Mouse (Mus musculus) limb, embryonic 14.5 days (tissue): ENCODE data around the gene Rag2. TPM values are rescaled to one million over a fixed set of nuclear protein-coding genes. Genes with fewer than 3 reads are reported as not detected.
A peak's percentile ranks its signal among the peaks of the same experiment; 100 is the strongest.

Source experiments
- ATAC-seq: fragments of 200-750 bp; cut with Nextera tagmentation; 2 replicates; pipeline ENCODE4 v1.8.0; 2017; ENCODE audit warnings: low read depth, moderate number of reproducible peaks, moderate TSS enrichment; ENCODE audit not compliant: low FRiP score
- DNase-seq: peaks from one replicate; pipeline ENCODE4 v3.0.0-alpha.2; 2015; ENCODE audit warnings: low spot score
- H3K27ac ChIP-seq: fragments of 300-500 bp; sonication (generic); replicated peaks from 2 replicates; pipeline ENCODE4 v1.5.1; 2014; ENCODE audit warnings: low read depth, mild to moderate bottlenecking, low read length, moderate library complexity, mixed read lengths
- H3K27me3 ChIP-seq: fragments of 300-500 bp; sonication (generic); 2 replicates; pipeline ENCODE4 v1.6.1; 2014; ENCODE audit warnings: low read length, mixed read lengths; ENCODE audit not compliant: control insufficient read depth, insufficient read depth
- H3K36me3 ChIP-seq: fragments of 300-500 bp; sonication (generic); 2 replicates; pipeline ENCODE4 v1.6.1; 2014; ENCODE audit warnings: mild to moderate bottlenecking, low read length, moderate library complexity, mixed read lengths; ENCODE audit not compliant: control insufficient read depth, insufficient read depth
- H3K4me1 ChIP-seq: fragments of 300-500 bp; sonication (generic); 2 replicates; pipeline ENCODE4 v1.6.1; 2014; ENCODE audit warnings: antibody characterized with exemption, low read length, mixed read lengths; ENCODE audit not compliant: control insufficient read depth, insufficient read depth
- H3K4me2 ChIP-seq: fragments of 300-500 bp; sonication (generic); replicated peaks from 2 replicates; pipeline ENCODE4 v1.6.1; 2014; ENCODE audit warnings: low read depth, mild to moderate bottlenecking, low read length, moderate library complexity; ENCODE audit not compliant: severe bottlenecking
- H3K4me3 ChIP-seq: fragments of 300-500 bp; sonication (generic); replicated peaks from 2 replicates; pipeline ENCODE4 v1.5.1; 2014; ENCODE audit warnings: low read length
- H3K9ac ChIP-seq: fragments of 300-500 bp; sonication (generic); 2 replicates; pipeline ENCODE4 v1.6.1; 2014; ENCODE audit warnings: mild to moderate bottlenecking, low read depth, low read length, moderate library complexity; ENCODE audit not compliant: severe bottlenecking
- H3K9me3 ChIP-seq: fragments of 300-500 bp; sonication (generic); 2 replicates; pipeline ENCODE4 v1.6.1; 2016; ENCODE audit warnings: low read length; ENCODE audit not compliant: control insufficient read depth
- POLR2A ChIP-seq: fragments of 200-500 bp; IDR thresholded peaks from 2 replicates; pipeline ENCODE4 v1.8.0; 2012; ENCODE audit warnings: inconsistent platforms, mild to moderate bottlenecking, moderate library complexity, borderline replicate concordance; ENCODE audit not compliant: insufficient read depth, insufficient read length; ENCODE audit errors: extremely low read depth
- WGBS: fragments of 180-500 bp; shearing (Covaris S2); extraction: QIAGEN DNeasy Blood & Tissue Kit; methylation state at CpG from one replicate; pipeline ENCODE4 v1.1.7; 2014; 5-methylcytosine and 5-hydroxymethylcytosine counted together
- polyA plus RNA-seq, 2 experiments: library from polyadenylated mRNA; depleted of rRNA in 1 of 2; stranded (reverse) in 1 of 2; unstranded in 1 of 2; fragments of >200 nt; fragmentation: Nextera tagmentation in 1 of 2; extraction: Ambion mirVana in 1 of 2; gene quantifications; 2 replicates each; pipeline versions ENCODE4 v1.2.1 to v1.2.3; 2012 to 2014

Rag2 gene
- polyA plus RNA-seq, 2 experiments, result 0.04 to 0.17 TPM

GRCm38 (mm10) chr2:101623042-101623441, 1.5 kb upstream of the Rag2 start:
- no peaks in the 10 kb centered on the region for H3K4me1 ChIP-seq
- no peaks in the 10 kb centered on the region for H3K9me3 ChIP-seq
- no peak for TF ChIP-seq POLR2A
- no peak overlapping the region for H3K4me2 ChIP-seq
- no peaks in the 10 kb centered on the region for H3K36me3 ChIP-seq
- no peak overlapping the region for H3K4me3 ChIP-seq
- ATAC-seq, result no peak
- H3K27me3 ChIP-seq, result no peaks in the 10 kb centered on the region
- no peak for DNase-seq
- H3K9ac ChIP-seq, result no peak overlapping the region
- WGBS, result 87% methylated on average over 2 of the region's 2 CpGs
- H3K27ac ChIP-seq, result no peak overlapping the region

GRCm38 (mm10) chr2:101624011-101624410, 507 bp upstream of the Rag2 start:
- no peak for DNase-seq
- ATAC-seq, result no peak
- H3K4me3 ChIP-seq, result no peak overlapping the region
- no peak overlapping the region for H3K27ac ChIP-seq
- H3K4me1 ChIP-seq, result no peaks in the 10 kb centered on the region
- H3K9me3 ChIP-seq, result no peaks in the 10 kb centered on the region
- 58% methylated on average over 2 of the region's 2 CpGs for WGBS
- no peak overlapping the region for H3K9ac ChIP-seq
- no peaks in the 10 kb centered on the region for H3K36me3 ChIP-seq
- H3K27me3 ChIP-seq, result no peaks in the 10 kb centered on the region
- no peak for TF ChIP-seq POLR2A
- H3K4me2 ChIP-seq, result no peak overlapping the region

GRCm38 (mm10) chr2:101627227-101627626, 2.7 kb downstream of the Rag2 start:
- H3K27me3 ChIP-seq, result no peaks in the 10 kb centered on the region
- H3K9me3 ChIP-seq, result no peaks in the 10 kb centered on the region
- no peaks in the 10 kb centered on the region for H3K36me3 ChIP-seq
- no peaks in the 10 kb centered on the region for H3K4me1 ChIP-seq
- ATAC-seq (no peak), DNase-seq (no peak)
- H3K4me2 ChIP-seq, result no peak overlapping the region
- no peak overlapping the region for H3K4me3 ChIP-seq
- H3K27ac ChIP-seq, result no peak overlapping the region
- TF ChIP-seq POLR2A, result no peak
- no peak overlapping the region for H3K9ac ChIP-seq

GRCm38 (mm10) chr2:101628297-101629236, 4.0 kb downstream of the Rag2 start:
- ATAC-seq, result peak; percentile 99
- Histone ChIP-seq H3K27ac (peak overlapping the region; percentile 87), H3K27me3 (no peaks in the 10 kb centered on the region), H3K9me3 (no peaks in the 10 kb centered on the region), H3K4me2 (peak overlapping the region; percentile 63), H3K36me3 (no peaks in the 10 kb centered on the region), H3K4me1 (no peaks in the 10 kb centered on the region), H3K4me3 (peak overlapping the region; percentile 63), H3K9ac (peak overlapping the region; percentile 68)
- TF ChIP-seq POLR2A, result peak; percentile 75; the same call in 1 of the 2 replicates
- 2% methylated on average over 31 of the region's 31 CpGs for WGBS
- DNase-seq, result peak; percentile 97

GRCm38 (mm10) chr2:101638979-101639839, 14.7 kb downstream of the Rag2 start:
- Histone ChIP-seq H3K4me3 (no peak overlapping the region), H3K27ac (no peak overlapping the region), H3K9me3 (no peaks in the 10 kb centered on the region), H3K36me3 (no peaks in the 10 kb centered on the region), H3K4me1 (peaks cover 8% of the 10 kb centered on the region; the same call in 1 of the 2 replicates), H3K9ac (no peak overlapping the region), H3K4me2 (no peak overlapping the region), H3K27me3 (no peaks in the 10 kb centered on the region)
- TF ChIP-seq POLR2A, result no peak
- DNase-seq, result no peak
- 28% methylated on average over 7 of the region's 7 CpGs for WGBS
- no peak for ATAC-seq
